Mouse (Mus musculus) layer of hippocampus, adult 2 months (tissue): Measurements from ENCODE around the gene Gm7356. TPM values are rescaled to one million over a fixed set of nuclear protein-coding genes. Genes with fewer than 3 reads are reported as not detected.
"Not testable (repeated sequence)": the region's sequence is repeated elsewhere in the genome, so short reads cannot be mapped to it uniquely, and the experiment has no call there.

Source experiments
- DNase-seq, 2 experiments: peaks; one replicate each; pipeline ENCODE4 v3.0.0; 2022; ENCODE audit warnings: low spot score in 2 of 2
- H3K27ac ChIP-seq: fragments of 200-600 bp; 2 replicates; pipeline ENCODE4 v1.8.1; 2022
- H3K4me3 ChIP-seq: fragments of 200-600 bp; 2 replicates; pipeline ENCODE4 v1.8.1; 2022; ENCODE audit warnings: mild to moderate bottlenecking
- CTCF ChIP-seq: fragments of 200-600 bp; conservative IDR thresholded peaks from 2 replicates; pipeline ENCODE4 v1.8.1; 2022; ENCODE audit warnings: antibody characterized with exemption, mild to moderate bottlenecking, moderate library complexity
- long read RNA-seq, 2 experiments: library from polyadenylated mRNA; stranded (forward); transcript quantifications; one replicate each; pipeline ENCODE4 v2.0.0; 2021; ENCODE audit warnings: borderline mapping rate in 2 of 2
- total RNA-seq, 2 experiments: library from RNA; stranded (reverse); gene quantifications; 2 replicates each; pipeline ENCODE4 v1.2.3; 2021

Gene Gm7356
- total RNA-seq = not detected
- long read RNA-seq, experiment 1 = 0 reads
- long read RNA-seq, experiment 2 = 0 reads

DNA sequence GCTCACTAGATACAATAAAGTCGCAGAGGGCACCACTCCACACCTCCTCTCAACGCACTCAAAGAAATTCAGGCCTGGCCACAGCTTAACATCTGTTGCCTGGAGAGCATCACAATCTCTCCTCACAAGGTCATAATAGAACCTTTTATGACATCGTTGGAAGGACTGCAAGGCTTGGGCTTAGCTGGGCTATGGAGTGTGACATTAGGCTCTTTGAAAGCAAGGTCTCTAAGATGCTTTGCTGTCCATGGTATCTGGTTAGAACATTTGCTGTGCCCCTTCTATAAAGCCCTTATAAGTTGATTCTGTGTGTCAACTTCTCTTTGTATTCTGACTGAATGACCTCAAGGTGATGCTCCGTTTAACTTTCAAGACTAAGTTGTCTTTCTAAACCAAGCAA lies at the start of gene Gm7356:
TSS of gene Gm7356 (minus strand) at position 101 of the 400 bp plus-strand sequence.
- DNase-seq, H3K27ac ChIP-seq, H3K4me3 ChIP-seq: not testable (repeated sequence)

GRCm38 (mm10) chr17:14041880-14042279 lies 38.4 kb upstream of the Gm7356 start:
- not testable (repeated sequence) for H3K4me3 ChIP-seq, H3K27ac ChIP-seq, DNase-seq

- H3K4me3 ChIP-seq, DNase-seq, H3K27ac ChIP-seq: not testable (repeated sequence)
Measured at GRCm38 (mm10) chr17:14037012-14037411, 33.5 kb upstream of the Gm7356 start.

DNA sequence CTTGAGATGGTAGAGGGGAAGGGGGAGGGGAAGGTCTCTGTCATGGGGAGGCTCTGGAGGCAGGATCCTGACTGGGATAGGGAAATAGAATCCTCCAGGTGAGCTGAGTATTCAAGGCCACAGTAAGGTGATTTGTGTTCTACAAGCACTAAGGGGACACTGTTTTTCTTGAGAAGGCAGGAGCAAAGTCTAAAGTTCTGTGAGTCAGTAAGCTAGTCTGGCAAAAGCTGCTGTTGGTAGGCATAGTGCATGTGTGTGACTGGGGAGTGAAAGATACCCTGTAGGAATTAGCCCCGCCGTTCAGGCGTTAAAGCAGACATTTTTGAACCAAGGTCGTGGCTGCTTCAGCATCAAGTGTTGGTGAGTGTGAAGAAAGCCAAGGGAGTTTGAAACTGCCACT lies 32.6 kb upstream of the Gm7356 start:
- not testable (repeated sequence) for H3K4me3 ChIP-seq

GRCm38 (mm10) chr17:13993425-13993824 lies 10.1 kb downstream of the Gm7356 start:
- H3K4me3 ChIP-seq, H3K27ac ChIP-seq, DNase-seq: not testable (repeated sequence)

More for the DNA sequence above, 32.6 kb upstream of the Gm7356 start:
- not testable (repeated sequence) for H3K27ac ChIP-seq, DNase-seq

DNA sequence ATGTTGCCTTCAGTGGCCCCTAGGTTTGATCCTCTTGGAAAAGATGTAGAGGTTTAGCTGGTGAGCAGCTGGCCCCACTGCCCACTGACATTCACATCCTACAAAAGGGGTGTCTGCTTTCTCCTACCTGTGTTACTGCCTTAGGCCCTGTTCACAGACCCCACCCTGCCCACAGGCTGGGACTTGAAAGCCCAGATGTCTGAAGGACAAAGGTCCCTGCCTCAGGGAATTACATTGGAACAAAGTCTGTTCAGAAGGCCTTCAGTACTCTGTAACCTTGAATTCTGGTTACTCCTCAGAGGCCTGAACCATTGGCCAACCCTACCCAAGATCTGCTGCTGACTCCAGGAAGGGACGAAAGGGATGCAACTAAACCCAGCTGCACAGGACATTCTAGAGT lies 15.8 kb downstream of the Gm7356 start:
- TF ChIP-seq CTCF = no peak
- DNase-seq = no peak
- Histone ChIP-seq H3K4me3 (no peak overlapping the region), H3K27ac (no peak overlapping the region)

DNA sequence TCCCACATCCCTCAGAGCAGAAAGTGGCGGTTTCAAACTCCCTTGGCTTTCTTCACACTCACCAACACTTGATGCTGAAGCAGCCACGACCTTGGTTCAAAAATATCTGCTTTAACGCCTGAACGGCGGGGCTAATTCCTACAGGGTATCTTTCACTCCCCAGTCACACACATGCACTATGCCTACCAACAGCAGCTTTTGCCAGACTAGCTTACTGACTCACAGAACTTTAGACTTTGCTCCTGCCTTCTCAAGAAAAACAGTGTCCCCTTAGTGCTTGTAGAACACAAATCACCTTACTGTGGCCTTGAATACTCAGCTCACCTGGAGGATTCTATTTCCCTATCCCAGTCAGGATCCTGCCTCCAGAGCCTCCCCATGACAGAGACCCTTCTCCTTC lies 32.7 kb downstream of the Gm7356 start:
- H3K4me3 ChIP-seq, DNase-seq, H3K27ac ChIP-seq: not testable (repeated sequence)

DNA sequence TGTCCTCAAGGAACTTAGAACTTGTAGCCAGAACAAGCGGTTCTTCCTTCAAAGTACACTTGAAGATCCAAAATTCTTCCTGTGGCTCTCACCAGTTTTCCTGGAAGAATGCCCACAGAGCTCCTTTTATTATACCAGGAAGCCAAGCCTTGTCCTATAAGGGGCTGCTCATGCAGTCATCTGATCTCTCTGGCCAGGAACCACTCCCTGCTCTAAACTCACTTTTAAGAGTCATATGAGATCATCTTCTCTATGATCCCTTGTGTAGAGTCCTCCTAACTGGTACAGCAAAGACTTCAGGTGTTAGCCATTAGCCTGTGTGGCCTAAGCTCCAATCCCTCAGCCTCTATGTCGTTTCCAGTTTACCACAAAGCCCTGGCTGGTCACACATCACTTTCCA lies 33.6 kb downstream of the Gm7356 start:
- not testable (repeated sequence) for DNase-seq, H3K4me3 ChIP-seq, H3K27ac ChIP-seq

GRCm38 (mm10) chr17:13965048-13965447 lies 38.5 kb downstream of the Gm7356 start:
- H3K4me3 ChIP-seq, DNase-seq, H3K27ac ChIP-seq: not testable (repeated sequence)

GRCm38 (mm10) chr17:13962245-13962644 lies 41.3 kb downstream of the Gm7356 start:
- H3K27ac ChIP-seq, DNase-seq, H3K4me3 ChIP-seq: not testable (repeated sequence)

DNA sequence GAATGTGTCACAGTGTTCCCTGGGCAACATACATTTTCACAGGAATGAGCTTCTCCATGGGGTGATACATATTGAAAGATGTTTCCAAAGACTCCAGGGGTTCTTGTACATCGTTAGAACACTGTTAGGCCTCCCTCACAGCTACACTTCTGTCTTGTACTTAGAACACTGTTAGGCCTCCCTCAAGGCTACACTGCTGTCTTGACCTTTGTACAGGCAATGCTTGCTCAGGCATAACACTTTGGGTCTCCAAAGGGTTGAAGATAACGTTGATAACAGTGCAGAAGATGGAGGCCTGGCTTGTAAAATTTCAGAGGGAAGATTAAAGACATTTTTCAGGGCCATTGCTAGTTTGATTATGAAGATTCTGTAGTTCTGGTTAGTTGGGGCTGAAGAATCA lies 45.4 kb downstream of the Gm7356 start:
- H3K4me3 ChIP-seq, H3K27ac ChIP-seq, DNase-seq: not testable (repeated sequence)

DNA sequence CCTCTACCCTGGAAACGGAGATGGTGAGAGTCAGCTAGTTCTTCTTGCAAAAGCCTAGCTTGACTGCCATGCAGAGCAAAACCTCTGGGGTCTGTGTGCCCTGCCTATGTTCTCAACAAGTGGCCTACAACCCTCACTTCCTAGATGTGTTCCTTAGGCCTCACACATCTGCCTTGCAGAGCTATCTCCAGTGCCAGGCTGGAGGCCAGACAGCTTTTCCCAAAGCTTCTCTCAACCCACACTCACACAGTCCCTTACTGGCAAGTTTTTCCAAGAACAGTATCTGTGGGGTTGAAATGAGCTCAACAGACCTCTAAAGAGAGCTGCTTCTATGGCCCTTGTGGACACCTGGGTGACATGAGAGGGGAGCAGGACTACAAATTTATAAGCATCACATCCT lies 51.9 kb downstream of the Gm7356 start:
- H3K4me3 ChIP-seq, H3K27ac ChIP-seq, DNase-seq: not testable (repeated sequence)

Other genes with a start within 250 kb of the Gm7356 start
- gene Afdn, start 243.2 kb downstream of the Gm7356 start, total RNA-seq = 100 to 1,000 TPM; 106 to 114 TPM
- 10 to 100 TPM; 18.4 to 22.1 TPM for gene Tcte2, start 241.9 kb downstream of the Gm7356 start, total RNA-seq
- gene Gm7168, start 55.3 kb downstream of the Gm7356 start, total RNA-seq = under 1 TPM in 1 of 2 experiments, not detected in 1; 0.23 TPM
- not detected for gene Gm7358, start 55.8 kb upstream of the Gm7356 start, total RNA-seq
- gene Dact2, start 200.6 kb upstream of the Gm7356 start, total RNA-seq = 10 to 100 TPM; 21.8 to 24.7 TPM